Mouse (Mus musculus) lung, embryonic 14.5 days (tissue): ENCODE data around the gene Sgpl1. TPM values are rescaled to one million over a fixed set of nuclear protein-coding genes. Genes with fewer than 3 reads are reported as not detected.

Experiments used
- ATAC-seq: fragments of 200-750 bp; cut with Nextera tagmentation; 2 replicates; pipeline ENCODE4 v1.8.0; 2017; ENCODE audit warnings: mild to moderate bottlenecking, moderate TSS enrichment, moderate library complexity; ENCODE audit not compliant: insufficient read depth
- DNase-seq: peaks from one replicate; pipeline ENCODE4 v3.0.0-alpha.2; 2015
- H3K27ac ChIP-seq: fragments of 300-500 bp; sonication (generic); 2 replicates; pipeline ENCODE4 v1.5.1; 2014; ENCODE audit warnings: low read depth, mild to moderate bottlenecking, moderate library complexity
- H3K27me3 ChIP-seq: fragments of 300-500 bp; sonication (generic); 2 replicates; pipeline ENCODE4 v1.6.1; 2014; ENCODE audit warnings: low read length, control low read depth; ENCODE audit not compliant: insufficient read depth
- H3K36me3 ChIP-seq: fragments of 300-500 bp; sonication (generic); 2 replicates; pipeline ENCODE4 v1.6.1; 2014; ENCODE audit warnings: control low read depth; ENCODE audit not compliant: insufficient read depth
- H3K4me1 ChIP-seq: fragments of 300-500 bp; sonication (generic); 2 replicates; pipeline ENCODE4 v1.6.1; 2014; ENCODE audit warnings: antibody characterized with exemption, control low read depth; ENCODE audit not compliant: insufficient read depth
- H3K4me2 ChIP-seq: fragments of 300-500 bp; sonication (generic); 2 replicates; pipeline ENCODE4 v1.6.1; 2014; ENCODE audit warnings: mild to moderate bottlenecking
- H3K4me3 ChIP-seq: fragments of 300-500 bp; sonication (generic); 2 replicates; pipeline ENCODE4 v1.5.1; 2014; ENCODE audit warnings: low read depth, low read length
- H3K9ac ChIP-seq: fragments of 300-500 bp; sonication (generic); 2 replicates; pipeline ENCODE4 v1.6.1; 2014
- H3K9me3 ChIP-seq: fragments of 300-500 bp; sonication (generic); 2 replicates; pipeline ENCODE4 v1.6.1; 2016; ENCODE audit warnings: low read depth, low read length, control low read depth
- CTCF ChIP-seq: IDR thresholded peaks from 2 replicates; pipeline ENCODE4 v1.5.1; 2016; ENCODE audit warnings: antibody characterized with exemption, low read depth
- WGBS: fragments of 180-500 bp; shearing (Covaris S2); extraction: QIAGEN DNeasy Blood & Tissue Kit; methylation state at CpG from one replicate; pipeline ENCODE4 v1.1.7; 2014; 5-methylcytosine and 5-hydroxymethylcytosine counted together
- polyA plus RNA-seq: library from polyadenylated mRNA; unstranded; fragments of >200 nt; fragmentation: Nextera tagmentation; extraction: Ambion mirVana; gene quantifications from 2 replicates; pipeline ENCODE4 v1.2.1, GENCODE M21; 2014

Gene Sgpl1
- polyA plus RNA-seq, 1 experiment from 2014 or later, result 77.6 TPM

- ATAC-seq (no peak), DNase-seq (no peak)
- H3K27ac ChIP-seq, result no peak overlapping the region
- H3K9ac ChIP-seq, result no peak overlapping the region
- no peaks in the 10 kb centered on the region for H3K27me3 ChIP-seq
- peaks cover 11% of the 10 kb centered on the region; the same call in 1 of the 2 replicates for H3K36me3 ChIP-seq
- 85% methylated on average over 2 of the region's 2 CpGs for WGBS
- no peaks in the 10 kb centered on the region for H3K9me3 ChIP-seq
- no peak for TF ChIP-seq CTCF
- H3K4me2 ChIP-seq, result no peak overlapping the region
- no peak overlapping the region for H3K4me3 ChIP-seq
- H3K4me1 ChIP-seq, result 0 out of 2 replicates have a peak, but pooled peaks cover 3% of the 10 kb centered on the region
These were observed 4.2 kb downstream of the Sgpl1 start for GRCm38 (mm10) chr10:61143343-61143742.

- DNase-seq, result no peak
- ATAC-seq, result no peak
- Histone ChIP-seq H3K27me3 (no peaks in the 10 kb centered on the region), H3K36me3 (peaks cover 15% of the 10 kb centered on the region), H3K4me2 (no peak overlapping the region), H3K4me1 (no peaks in the 10 kb centered on the region), H3K27ac (no peak overlapping the region), H3K9ac (no peak overlapping the region), H3K4me3 (no peak overlapping the region), H3K9me3 (no peaks in the 10 kb centered on the region)
- no peak for TF ChIP-seq CTCF
- 56% methylated on average over 1 of the region's 1 CpGs for WGBS
These were observed 9.9 kb downstream of the Sgpl1 start for GRCm38 (mm10) chr10:61137567-61137966.

GRCm38 (mm10) chr10:61135226-61135839 lies 12.2 kb downstream of the Sgpl1 start:
- WGBS, result 60% methylated on average over 3 of the region's 3 CpGs
- H3K9me3 ChIP-seq, result no peaks in the 10 kb centered on the region
- no peak overlapping the region for H3K4me3 ChIP-seq
- no peak for TF ChIP-seq CTCF
- ATAC-seq (no peak), DNase-seq (no peak)
- no peak overlapping the region for H3K27ac ChIP-seq
- H3K36me3 ChIP-seq, result peaks cover 15% of the 10 kb centered on the region
- no peak overlapping the region for H3K4me2 ChIP-seq
- no peaks in the 10 kb centered on the region for H3K4me1 ChIP-seq
- no peak overlapping the region for H3K9ac ChIP-seq
- no peaks in the 10 kb centered on the region for H3K27me3 ChIP-seq

- H3K4me2 ChIP-seq, result no peak overlapping the region
- no peak overlapping the region for H3K27ac ChIP-seq
- no peaks in the 10 kb centered on the region for H3K4me1 ChIP-seq
- H3K9ac ChIP-seq, result no peak overlapping the region
- H3K36me3 ChIP-seq, result peaks cover 15% of the 10 kb centered on the region
- 76% methylated on average over 4 of the region's 4 CpGs for WGBS
- H3K9me3 ChIP-seq, result no peaks in the 10 kb centered on the region
- DNase-seq (no peak), ATAC-seq (no peak)
- no peak overlapping the region for H3K4me3 ChIP-seq
- no peaks in the 10 kb centered on the region for H3K27me3 ChIP-seq
- no peak for TF ChIP-seq CTCF
These were observed 13.5 kb downstream of the Sgpl1 start for GRCm38 (mm10) chr10:61134041-61134440.

- no peak overlapping the region for H3K4me2 ChIP-seq
- no peaks in the 10 kb centered on the region for H3K9me3 ChIP-seq
- no peak for TF ChIP-seq CTCF
- H3K4me1 ChIP-seq, result no peaks in the 10 kb centered on the region
- H3K27me3 ChIP-seq, result no peaks in the 10 kb centered on the region
- DNase-seq (no peak), ATAC-seq (no peak)
- WGBS, result 75% methylated on average over 3 of the region's 3 CpGs
- no peak overlapping the region for H3K27ac ChIP-seq
- H3K9ac ChIP-seq, result no peak overlapping the region
- H3K36me3 ChIP-seq, result peaks cover 6% of the 10 kb centered on the region; the same call in 1 of the 2 replicates
- H3K4me3 ChIP-seq, result no peak overlapping the region
These were observed 16.5 kb downstream of the Sgpl1 start for GRCm38 (mm10) chr10:61130959-61131358.

- Histone ChIP-seq H3K27me3 (no peaks in the 10 kb centered on the region), H3K9ac (no peak overlapping the region), H3K4me3 (no peak overlapping the region), H3K4me2 (no peak overlapping the region), H3K36me3 (peaks cover 6% of the 10 kb centered on the region; the same call in 1 of the 2 replicates), H3K27ac (no peak overlapping the region), H3K9me3 (no peaks in the 10 kb centered on the region), H3K4me1 (no peaks in the 10 kb centered on the region)
- DNase-seq (no peak), ATAC-seq (no peak)
- 93% methylated on average over 1 of the region's 1 CpGs for WGBS
- no peak for TF ChIP-seq CTCF
These were observed 18.7 kb downstream of the Sgpl1 start for GRCm38 (mm10) chr10:61128701-61129365.

- Histone ChIP-seq H3K4me2 (no peak overlapping the region), H3K27ac (no peak overlapping the region), H3K9ac (no peak overlapping the region), H3K4me1 (no peaks in the 10 kb centered on the region), H3K4me3 (no peak overlapping the region), H3K27me3 (no peaks in the 10 kb centered on the region), H3K9me3 (no peaks in the 10 kb centered on the region), H3K36me3 (peaks cover 19% of the 10 kb centered on the region)
- TF ChIP-seq CTCF, result no peak
- WGBS, result 91% methylated on average over 2 of the region's 2 CpGs
- ATAC-seq (no peak), DNase-seq (no peak)
These were observed 23.0 kb downstream of the Sgpl1 start for GRCm38 (mm10) chr10:61124462-61124861.
